Mouse (Mus musculus): ENCODE data around the gene 2810021J22Rik. TPM values are rescaled to one million over a fixed set of nuclear protein-coding genes. Genes with fewer than 3 reads are reported as not detected.

The 2810021J22Rik gene
- total RNA-seq, 2 experiments from 2014 or later, result 10.8 to 12.0 TPM

- DNase-seq (ENCODE audit: low spot score in 2 of 2), result no peak
These were observed 47.5 kb downstream of the 2810021J22Rik start for GRCm38 (mm10) chr11:58914461-58915028.

GRCm38 (mm10) chr11:58916879-58917744 lies 50.1 kb downstream of the 2810021J22Rik start:
- peak in 1 of 2 experiments; percentile 39 for DNase-seq (ENCODE audit: low spot score in 2 of 2)

- DNase-seq (ENCODE audit: low spot score in 2 of 2), result no peak
These were observed 50.8 kb downstream of the 2810021J22Rik start, which contains the start of gene Btnl10 for GRCm38 (mm10) chr11:58917745-58918366. Btnl10 (plus strand) TSS chr11:58917908.

GRCm38 (mm10) chr11:58918759-58919158 lies 51.7 kb downstream of the 2810021J22Rik start:
- no peak for DNase-seq (ENCODE audit: low spot score in 2 of 2)

- no peak for DNase-seq (ENCODE audit: low spot score in 2 of 2)
These were observed 55.4 kb downstream of the 2810021J22Rik start for GRCm38 (mm10) chr11:58922420-58922819.

- no peak for DNase-seq (ENCODE audit: low spot score in 2 of 2)
These were observed 59.6 kb downstream of the 2810021J22Rik start for GRCm38 (mm10) chr11:58926651-58927050.

GRCm38 (mm10) chr11:58927053-58927452 lies 60.0 kb downstream of the 2810021J22Rik start:
- DNase-seq (ENCODE audit: low spot score in 2 of 2), result no peak

GRCm38 (mm10) chr11:58927790-58928651 lies 61.0 kb downstream of the 2810021J22Rik start:
- no peak for DNase-seq (ENCODE audit: low spot score in 2 of 2)

GRCm38 (mm10) chr11:58929055-58929454 lies 62.0 kb downstream of the 2810021J22Rik start:
- DNase-seq (ENCODE audit: low spot score in 2 of 2), result no peak

- DNase-seq (ENCODE audit: low spot score in 2 of 2), result no peak
These were observed 62.6 kb downstream of the 2810021J22Rik start for GRCm38 (mm10) chr11:58929641-58930040.

- no peak for DNase-seq (ENCODE audit: low spot score in 2 of 2)
These were observed 63.2 kb downstream of the 2810021J22Rik start for GRCm38 (mm10) chr11:58930254-58930653.

GRCm38 (mm10) chr11:58931576-58931975 lies 64.6 kb downstream of the 2810021J22Rik start:
- no peak for DNase-seq (ENCODE audit: low spot score in 2 of 2)

Other genes starting within 250 kb of the 2810021J22Rik start
- not detected for gene Olfr323, start 236.7 kb upstream of the 2810021J22Rik start, total RNA-seq (2021)
- gene Trim58, start 226.8 kb upstream of the 2810021J22Rik start, total RNA-seq (2021), result 1 to 10 TPM in 1 of 2 experiments, under 1 TPM in 1; 0.90 to 1.8 TPM
- not detected for gene Olfr322, start 208.4 kb upstream of the 2810021J22Rik start, total RNA-seq (2021)
- gene Olfr320, start 186.1 kb upstream of the 2810021J22Rik start, total RNA-seq (2021), result not detected
- gene Olfr319, start 168.1 kb upstream of the 2810021J22Rik start, total RNA-seq (2021), result not detected
- gene Olfr318, start 143.2 kb upstream of the 2810021J22Rik start, total RNA-seq (2021), result not detected
- gene Olfr317, start 128.0 kb upstream of the 2810021J22Rik start, total RNA-seq (2021), result not detected
- gene Olfr316, start 114.5 kb upstream of the 2810021J22Rik start, total RNA-seq (2021), result not detected
- gene Olfr315, start 94.0 kb upstream of the 2810021J22Rik start, total RNA-seq (2021), result not detected
- not detected for gene Olfr314, start 84.3 kb upstream of the 2810021J22Rik start, total RNA-seq (2021)
- gene Fam183b, start 65.3 kb upstream of the 2810021J22Rik start, total RNA-seq (2021), result 1 to 10 TPM; 4.8 to 6.0 TPM
- gene Olfr313, start 52.2 kb upstream of the 2810021J22Rik start, total RNA-seq (2021), result not detected
- not detected for gene Olfr312, start 38.0 kb upstream of the 2810021J22Rik start, total RNA-seq (2021)
- not detected for gene Olfr311, start 28.0 kb upstream of the 2810021J22Rik start, total RNA-seq (2021)
- gene Gm12258, start 20.1 kb upstream of the 2810021J22Rik start, total RNA-seq (2021), result 10 to 100 TPM; 12.7 to 13.3 TPM
- gene Zfp39, start 37.0 kb downstream of the 2810021J22Rik start, total RNA-seq (2021), result 1 to 10 TPM; 7.3 to 8.9 TPM
- 1 to 10 TPM; 2.7 to 4.9 TPM for gene Btnl10, start 50.7 kb downstream of the 2810021J22Rik start, total RNA-seq (2021)
- gene Rnf187, start 71.7 kb downstream of the 2810021J22Rik start, total RNA-seq (2021), result 100 to 1,000 TPM; 171 to 181 TPM
- gene Hist3h2ba, start 81.7 kb downstream of the 2810021J22Rik start, total RNA-seq (2021), result 10 to 100 TPM; 58.4 to 77.5 TPM
- gene Hist3h2a, start 87.5 kb downstream of the 2810021J22Rik start, total RNA-seq (2021), result 10 to 100 TPM; 47.6 to 64.4 TPM
- under 1 TPM; 0.08 to 0.36 TPM for gene Trim17, start 87.5 kb downstream of the 2810021J22Rik start, total RNA-seq (2021)
- 10 to 100 TPM; 34.1 to 34.8 TPM for gene Trim11, start 110.9 kb downstream of the 2810021J22Rik start, total RNA-seq (2021)

All from adrenal gland, postnatal 4 days (tissue).